Mouse (Mus musculus): Measurements from ENCODE around the gene Tapbpl. TPM values are rescaled to one million over a fixed set of nuclear protein-coding genes. Genes with fewer than 3 reads are reported as not detected.

Tapbpl gene
- polyA plus RNA-seq, 1 experiment from 2014 or later = 8.2 TPM

GRCm38 (mm10) chr6:125215148-125215954, 16.3 kb downstream of the Tapbpl start, which contains the start of gene Vamp1:
TSS of gene Vamp1 (plus strand) at chr6:125215551.
- peak within 1 kb of the TSS; percentile 86 for H3K27ac ChIP-seq (ENCODE audit: low read length)
- H3K36me3 ChIP-seq (ENCODE audit: insufficient read depth, low read length) = no peaks in the 10 kb centered on the region
- peak; percentile 97 for ATAC-seq (ENCODE audit: low FRiP score, low TSS enrichment)
- peak within 1 kb of the TSS; percentile 98 for H3K4me2 ChIP-seq (replicated peaks; ENCODE audit: low read depth, low read length)
- H3K9ac ChIP-seq (replicated peaks; ENCODE audit: low read length) = peak within 1 kb of the TSS; percentile 82
- H3K27me3 ChIP-seq (ENCODE audit: insufficient read depth, low read length) = peaks cover 11% of the 10 kb centered on the region
- under 1% methylated on average over 48 of the region's 48 CpGs for WGBS
- H3K4me3 ChIP-seq (ENCODE audit: low read length) = peak within 1 kb of the TSS; percentile 78
- peaks cover 6% of the 10 kb centered on the region; the same call in 1 of the 2 replicates for H3K4me1 ChIP-seq (ENCODE audit: insufficient read depth, low read length)
- no peaks in the 10 kb centered on the region for H3K9me3 ChIP-seq (ENCODE audit: low read length)

- 78% methylated on average over 6 of the region's 6 CpGs for WGBS
- Histone ChIP-seq H3K9me3 (ENCODE audit: low read length) (no peaks in the 10 kb centered on the region), H3K9ac (replicated peaks; ENCODE audit: low read length) (no peak overlapping the region), H3K4me3 (ENCODE audit: low read length) (no peak overlapping the region), H3K27me3 (ENCODE audit: insufficient read depth, low read length) (peaks cover 11% of the 10 kb centered on the region), H3K27ac (ENCODE audit: low read length) (no peak overlapping the region), H3K36me3 (ENCODE audit: insufficient read depth, low read length) (no peaks in the 10 kb centered on the region), H3K4me2 (replicated peaks; ENCODE audit: low read depth, low read length) (no peak overlapping the region), H3K4me1 (ENCODE audit: insufficient read depth, low read length) (peaks cover 6% of the 10 kb centered on the region; the same call in 1 of the 2 replicates)
- no peak for ATAC-seq (ENCODE audit: low FRiP score, low TSS enrichment)
These were observed 17.9 kb downstream of the Tapbpl start for GRCm38 (mm10) chr6:125213715-125214114.

GRCm38 (mm10) chr6:125213129-125213528, 18.5 kb downstream of the Tapbpl start:
- H3K4me3 ChIP-seq (ENCODE audit: low read length) = no peak overlapping the region
- H3K4me1 ChIP-seq (ENCODE audit: insufficient read depth, low read length) = peaks cover 6% of the 10 kb centered on the region; the same call in 1 of the 2 replicates
- no peaks in the 10 kb centered on the region for H3K9me3 ChIP-seq (ENCODE audit: low read length)
- no peak overlapping the region for H3K27ac ChIP-seq (ENCODE audit: low read length)
- no peak overlapping the region for H3K4me2 ChIP-seq (replicated peaks; ENCODE audit: low read depth, low read length)
- H3K9ac ChIP-seq (replicated peaks; ENCODE audit: low read length) = no peak overlapping the region
- 77% methylated on average over 6 of the region's 6 CpGs for WGBS
- H3K27me3 ChIP-seq (ENCODE audit: insufficient read depth, low read length) = peaks cover 11% of the 10 kb centered on the region
- H3K36me3 ChIP-seq (ENCODE audit: insufficient read depth, low read length) = no peaks in the 10 kb centered on the region
- ATAC-seq (ENCODE audit: low FRiP score, low TSS enrichment) = no peak

- ATAC-seq (ENCODE audit: low FRiP score, low TSS enrichment) = no peak
- Histone ChIP-seq H3K27me3 (ENCODE audit: insufficient read depth, low read length) (peaks cover 11% of the 10 kb centered on the region), H3K4me1 (ENCODE audit: insufficient read depth, low read length) (peaks cover 6% of the 10 kb centered on the region; the same call in 1 of the 2 replicates), H3K27ac (ENCODE audit: low read length) (no peak overlapping the region), H3K36me3 (ENCODE audit: insufficient read depth, low read length) (no peaks in the 10 kb centered on the region), H3K9ac (replicated peaks; ENCODE audit: low read length) (no peak overlapping the region), H3K9me3 (ENCODE audit: low read length) (no peaks in the 10 kb centered on the region), H3K4me2 (replicated peaks; ENCODE audit: low read depth, low read length) (no peak overlapping the region), H3K4me3 (ENCODE audit: low read length) (no peak overlapping the region)
- WGBS = 33% methylated on average over 2 of the region's 2 CpGs
These were observed 19.0 kb downstream of the Tapbpl start for GRCm38 (mm10) chr6:125212621-125213020.

GRCm38 (mm10) chr6:125210436-125210835, 21.2 kb downstream of the Tapbpl start:
- H3K4me3 ChIP-seq (ENCODE audit: low read length) = no peak overlapping the region
- no peak for ATAC-seq (ENCODE audit: low FRiP score, low TSS enrichment)
- 92% methylated on average over 1 of the region's 1 CpGs for WGBS
- peaks cover 11% of the 10 kb centered on the region for H3K27me3 ChIP-seq (ENCODE audit: insufficient read depth, low read length)
- H3K4me1 ChIP-seq (ENCODE audit: insufficient read depth, low read length) = no peaks in the 10 kb centered on the region
- H3K27ac ChIP-seq (ENCODE audit: low read length) = no peak overlapping the region
- H3K4me2 ChIP-seq (replicated peaks; ENCODE audit: low read depth, low read length) = no peak overlapping the region
- H3K9ac ChIP-seq (replicated peaks; ENCODE audit: low read length) = no peak overlapping the region
- no peaks in the 10 kb centered on the region for H3K9me3 ChIP-seq (ENCODE audit: low read length)
- H3K36me3 ChIP-seq (ENCODE audit: insufficient read depth, low read length) = no peaks in the 10 kb centered on the region

GRCm38 (mm10) chr6:125197166-125197565, 34.5 kb downstream of the Tapbpl start:
- Histone ChIP-seq H3K4me3 (ENCODE audit: low read length) (no peak overlapping the region), H3K9me3 (ENCODE audit: low read length) (no peaks in the 10 kb centered on the region), H3K9ac (replicated peaks; ENCODE audit: low read length) (no peak overlapping the region), H3K4me2 (replicated peaks; ENCODE audit: low read depth, low read length) (no peak overlapping the region), H3K27me3 (ENCODE audit: insufficient read depth, low read length) (no peaks in the 10 kb centered on the region), H3K27ac (ENCODE audit: low read length) (no peak overlapping the region), H3K36me3 (ENCODE audit: insufficient read depth, low read length) (peaks cover 15% of the 10 kb centered on the region), H3K4me1 (ENCODE audit: insufficient read depth, low read length) (peaks cover 5% of the 10 kb centered on the region; the same call in 1 of the 2 replicates)
- ATAC-seq (ENCODE audit: low FRiP score, low TSS enrichment) = no peak
- WGBS = 81% methylated on average over 5 of the region's 5 CpGs

GRCm38 (mm10) chr6:125196301-125196700, 35.4 kb downstream of the Tapbpl start:
- Histone ChIP-seq H3K27ac (ENCODE audit: low read length) (no peak overlapping the region), H3K9ac (replicated peaks; ENCODE audit: low read length) (no peak overlapping the region), H3K27me3 (ENCODE audit: insufficient read depth, low read length) (no peaks in the 10 kb centered on the region), H3K36me3 (ENCODE audit: insufficient read depth, low read length) (peaks cover 15% of the 10 kb centered on the region), H3K4me3 (ENCODE audit: low read length) (no peak overlapping the region), H3K4me2 (replicated peaks; ENCODE audit: low read depth, low read length) (no peak overlapping the region), H3K9me3 (ENCODE audit: low read length) (no peaks in the 10 kb centered on the region), H3K4me1 (ENCODE audit: insufficient read depth, low read length) (peaks cover 5% of the 10 kb centered on the region; the same call in 1 of the 2 replicates)
- whole genome bisulfite sequencing = 65% methylated on average over 3 of the region's 3 CpGs
- ATAC-seq (ENCODE audit: low FRiP score, low TSS enrichment) = no peak

GRCm38 (mm10) chr6:125195541-125196075, 36.1 kb downstream of the Tapbpl start:
- Histone ChIP-seq H3K9ac (replicated peaks; ENCODE audit: low read length) (no peak overlapping the region), H3K4me3 (ENCODE audit: low read length) (no peak overlapping the region), H3K27me3 (ENCODE audit: insufficient read depth, low read length) (no peaks in the 10 kb centered on the region), H3K27ac (ENCODE audit: low read length) (no peak overlapping the region), H3K4me1 (ENCODE audit: insufficient read depth, low read length) (peaks cover 7% of the 10 kb centered on the region; the same call in 1 of the 2 replicates), H3K36me3 (ENCODE audit: insufficient read depth, low read length) (peaks cover 15% of the 10 kb centered on the region), H3K9me3 (ENCODE audit: low read length) (no peaks in the 10 kb centered on the region), H3K4me2 (replicated peaks; ENCODE audit: low read depth, low read length) (no peak overlapping the region)
- no peak for ATAC-seq (ENCODE audit: low FRiP score, low TSS enrichment)
- WGBS = 21% methylated on average over 1 of the region's 1 CpGs

GRCm38 (mm10) chr6:125193390-125193789, 38.3 kb downstream of the Tapbpl start:
- ATAC-seq (ENCODE audit: low FRiP score, low TSS enrichment) = no peak
- 55% methylated on average over 7 of the region's 7 CpGs for WGBS
- no peaks in the 10 kb centered on the region for H3K27me3 ChIP-seq (ENCODE audit: insufficient read depth, low read length)
- no peak overlapping the region for H3K4me2 ChIP-seq (replicated peaks; ENCODE audit: low read depth, low read length)
- H3K4me1 ChIP-seq (ENCODE audit: insufficient read depth, low read length) = peaks cover 14% of the 10 kb centered on the region; the same call in 1 of the 2 replicates
- H3K36me3 ChIP-seq (ENCODE audit: insufficient read depth, low read length) = peaks cover 27% of the 10 kb centered on the region
- no peak overlapping the region for H3K27ac ChIP-seq (ENCODE audit: low read length)
- no peaks in the 10 kb centered on the region for H3K9me3 ChIP-seq (ENCODE audit: low read length)
- H3K9ac ChIP-seq (replicated peaks; ENCODE audit: low read length) = 0 out of 2 replicates have a peak overlapping the region, but pooled peaks have one; percentile 92
- no peak overlapping the region for H3K4me3 ChIP-seq (ENCODE audit: low read length)

GRCm38 (mm10) chr6:125192841-125193240, 38.8 kb downstream of the Tapbpl start:
- peak overlapping the region; percentile 77 for H3K4me3 ChIP-seq (ENCODE audit: low read length)
- peak overlapping the region; percentile 92 for H3K9ac ChIP-seq (replicated peaks; ENCODE audit: low read length)
- peaks cover 30% of the 10 kb centered on the region for H3K36me3 ChIP-seq (ENCODE audit: insufficient read depth, low read length)
- no peaks in the 10 kb centered on the region for H3K27me3 ChIP-seq (ENCODE audit: insufficient read depth, low read length)
- 39% methylated on average over 5 of the region's 5 CpGs for WGBS
- H3K27ac ChIP-seq (ENCODE audit: low read length) = peak overlapping the region; percentile 100; the same call in 1 of the 2 replicates
- ATAC-seq (ENCODE audit: low FRiP score, low TSS enrichment) = no peak
- H3K9me3 ChIP-seq (ENCODE audit: low read length) = no peaks in the 10 kb centered on the region
- peak overlapping the region; percentile 87 for H3K4me2 ChIP-seq (replicated peaks; ENCODE audit: low read depth, low read length)
- H3K4me1 ChIP-seq (ENCODE audit: insufficient read depth, low read length) = peaks cover 14% of the 10 kb centered on the region; the same call in 1 of the 2 replicates

Measured in kidney, embryonic 16.5 days (tissue).